Mouse (Mus musculus): Measurements from ENCODE around the gene Gm21976. TPM values are rescaled to one million over a fixed set of nuclear protein-coding genes. Genes with fewer than 3 reads are reported as not detected.

The Gm21976 gene
- total and polyA plus RNA-seq, 2 experiments from 2014 or later = not detected

GRCm38 (mm10) chr13:98308004-98308403, 28.3 kb downstream of the Gm21976 start:
- Histone ChIP-seq H3K4me1 (ENCODE audit: insufficient read depth, low read length) (no peaks in the 10 kb centered on the region), H3K4me2 (ENCODE audit: low read depth, low read length) (no peak overlapping the region), H3K27me3 (ENCODE audit: insufficient read depth, low read length) (no peaks in the 10 kb centered on the region), H3K9me3 (ENCODE audit: low read length) (no peaks in the 10 kb centered on the region), H3K27ac (no peak overlapping the region), H3K9ac (replicated peaks; ENCODE audit: low read length) (no peak overlapping the region), H3K36me3 (ENCODE audit: insufficient read depth, low read length) (peaks cover 37% of the 10 kb centered on the region), H3K4me3 (ENCODE audit: low read length) (no peak overlapping the region)
- 83% methylated on average over 5 of the region's 5 CpGs for WGBS
- TF ChIP-seq CTCF (IDR thresholded peaks at IDR 0.05; ENCODE audit: low read depth) = no peak
- DNase-seq (ENCODE audit: low spot score) (no peak), ATAC-seq (no peak)

DNA sequence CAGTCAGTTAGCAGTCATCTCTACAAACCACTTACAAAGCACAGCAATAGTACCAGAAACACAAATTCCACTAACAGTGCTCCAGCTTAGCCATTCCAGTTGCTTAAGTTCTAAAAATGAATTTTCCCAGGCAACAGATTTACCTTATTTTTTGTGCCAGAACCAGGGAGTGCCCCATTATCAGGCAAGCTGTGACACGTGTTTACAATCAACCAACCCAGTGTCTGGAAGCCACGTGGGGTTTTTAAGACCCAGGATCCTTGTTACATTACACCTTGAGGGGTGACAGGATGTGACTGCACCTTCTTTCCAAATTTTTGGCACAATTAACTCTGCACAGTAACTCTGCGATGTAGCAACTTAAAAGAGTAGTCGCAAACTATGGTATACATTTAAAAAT, 29.0 kb downstream of the Gm21976 start:
- Histone ChIP-seq H3K27me3 (ENCODE audit: insufficient read depth, low read length) (no peaks in the 10 kb centered on the region), H3K9ac (replicated peaks; ENCODE audit: low read length) (no peak overlapping the region), H3K4me1 (ENCODE audit: insufficient read depth, low read length) (no peaks in the 10 kb centered on the region), H3K4me2 (ENCODE audit: low read depth, low read length) (no peak overlapping the region), H3K27ac (no peak overlapping the region), H3K4me3 (ENCODE audit: low read length) (no peak overlapping the region), H3K9me3 (ENCODE audit: low read length) (no peaks in the 10 kb centered on the region), H3K36me3 (ENCODE audit: insufficient read depth, low read length) (peaks cover 45% of the 10 kb centered on the region)
- DNase-seq (ENCODE audit: low spot score) (no peak), ATAC-seq (no peak)
- no peak for TF ChIP-seq CTCF (IDR thresholded peaks at IDR 0.05; ENCODE audit: low read depth)
- WGBS = 82% methylated on average over 4 of the region's 4 CpGs

DNA sequence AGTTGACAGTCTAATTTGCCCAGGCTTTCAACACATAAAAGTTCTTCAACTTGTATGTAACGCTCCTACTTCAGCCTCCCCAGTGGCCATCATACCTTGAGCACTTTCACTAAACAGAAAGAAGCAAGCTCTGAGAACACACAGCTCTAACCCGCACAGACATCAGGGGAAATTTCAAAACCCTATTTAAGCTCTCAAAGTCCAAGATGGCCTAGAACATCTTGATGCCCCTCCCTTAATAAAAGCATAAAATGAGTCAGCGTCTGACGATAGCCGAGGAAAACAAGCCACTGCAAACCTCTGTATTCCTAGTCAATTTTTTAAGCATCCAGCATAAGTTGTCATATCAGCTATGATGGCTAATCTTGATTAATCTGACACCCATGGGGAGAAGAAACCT, 31.9 kb downstream of the Gm21976 start:
- DNase-seq (ENCODE audit: low spot score) (no peak), ATAC-seq (no peak)
- no peak overlapping the region for H3K4me2 ChIP-seq (ENCODE audit: low read depth, low read length)
- no peak overlapping the region for H3K27ac ChIP-seq
- TF ChIP-seq CTCF (IDR thresholded peaks at IDR 0.05; ENCODE audit: low read depth) = no peak
- H3K4me1 ChIP-seq (ENCODE audit: insufficient read depth, low read length) = peaks cover 11% of the 10 kb centered on the region; the same call in 1 of the 2 replicates
- no peak overlapping the region for H3K9ac ChIP-seq (replicated peaks; ENCODE audit: low read length)
- peaks cover 45% of the 10 kb centered on the region for H3K36me3 ChIP-seq (ENCODE audit: insufficient read depth, low read length)
- H3K4me3 ChIP-seq (ENCODE audit: low read length) = no peak overlapping the region
- no peaks in the 10 kb centered on the region for H3K9me3 ChIP-seq (ENCODE audit: low read length)
- H3K27me3 ChIP-seq (ENCODE audit: insufficient read depth, low read length) = no peaks in the 10 kb centered on the region
- WGBS = 90% methylated on average over 5 of the region's 5 CpGs

GRCm38 (mm10) chr13:98313631-98314030, 33.9 kb downstream of the Gm21976 start:
- no peaks in the 10 kb centered on the region for H3K27me3 ChIP-seq (ENCODE audit: insufficient read depth, low read length)
- H3K36me3 ChIP-seq (ENCODE audit: insufficient read depth, low read length) = peaks cover 38% of the 10 kb centered on the region
- ATAC-seq = no peak
- no peaks in the 10 kb centered on the region for H3K9me3 ChIP-seq (ENCODE audit: low read length)
- H3K4me1 ChIP-seq (ENCODE audit: insufficient read depth, low read length) = peaks cover 11% of the 10 kb centered on the region; the same call in 1 of the 2 replicates
- no peak for DNase-seq (ENCODE audit: low spot score)
- H3K27ac ChIP-seq = no peak overlapping the region
- H3K4me3 ChIP-seq (ENCODE audit: low read length) = no peak overlapping the region
- TF ChIP-seq CTCF (IDR thresholded peaks at IDR 0.05; ENCODE audit: low read depth) = no peak
- no peak overlapping the region for H3K4me2 ChIP-seq (ENCODE audit: low read depth, low read length)
- WGBS = 72% methylated on average over 7 of the region's 7 CpGs
- no peak overlapping the region for H3K9ac ChIP-seq (replicated peaks; ENCODE audit: low read length)

DNA sequence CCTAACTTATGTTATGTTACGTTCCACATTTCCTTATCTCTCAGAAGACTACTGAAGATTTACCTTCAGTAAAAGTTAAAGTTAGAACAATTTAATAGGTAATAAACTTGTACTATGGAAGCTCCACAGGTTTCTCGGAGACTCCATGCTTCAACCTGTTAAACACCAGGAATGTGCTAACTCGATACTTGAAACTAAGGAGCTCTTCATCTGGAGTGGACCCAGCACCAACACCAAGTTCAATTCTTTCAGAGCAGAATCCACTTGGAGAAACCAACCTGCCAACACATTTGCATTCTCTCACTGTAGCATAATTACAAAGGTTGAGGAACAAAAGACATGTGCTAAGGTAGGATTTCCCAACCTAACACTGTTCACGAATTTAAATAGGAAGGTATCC, 35.4 kb downstream of the Gm21976 start:
- H3K4me1 ChIP-seq (ENCODE audit: insufficient read depth, low read length) = peaks cover 11% of the 10 kb centered on the region; the same call in 1 of the 2 replicates
- WGBS = 77% methylated on average over 4 of the region's 4 CpGs
- peak overlapping the region; percentile 78; the same call in 1 of the 2 replicates for H3K4me3 ChIP-seq (ENCODE audit: low read length)
- ATAC-seq = no peak
- no peak overlapping the region for H3K9ac ChIP-seq (replicated peaks; ENCODE audit: low read length)
- no peaks in the 10 kb centered on the region for H3K27me3 ChIP-seq (ENCODE audit: insufficient read depth, low read length)
- no peak overlapping the region for H3K27ac ChIP-seq
- H3K36me3 ChIP-seq (ENCODE audit: insufficient read depth, low read length) = peaks cover 30% of the 10 kb centered on the region
- no peak for DNase-seq (ENCODE audit: low spot score)
- no peak for TF ChIP-seq CTCF (IDR thresholded peaks at IDR 0.05; ENCODE audit: low read depth)
- peak overlapping the region; percentile 74 for H3K4me2 ChIP-seq (ENCODE audit: low read depth, low read length)
- no peaks in the 10 kb centered on the region for H3K9me3 ChIP-seq (ENCODE audit: low read length)

DNA sequence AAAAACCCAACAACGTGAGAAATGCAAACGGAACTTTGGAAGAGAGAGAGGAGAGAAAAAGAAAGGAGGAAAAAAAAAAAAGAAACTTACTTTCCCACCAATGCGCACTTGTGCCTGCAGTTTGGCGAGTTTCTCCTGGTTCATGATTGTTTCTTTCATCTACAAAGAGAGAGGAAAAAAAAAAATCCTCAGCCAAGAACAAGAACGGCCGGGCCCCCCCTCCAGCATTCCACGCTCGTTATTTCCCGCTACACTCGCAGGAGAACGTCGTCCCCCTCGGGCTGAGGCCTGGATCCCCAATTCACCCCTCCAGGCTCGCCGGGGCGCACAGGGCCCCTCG, 36.4 kb downstream of the Gm21976 start:
- H3K36me3 ChIP-seq (ENCODE audit: insufficient read depth, low read length) = peaks cover 21% of the 10 kb centered on the region; the same call in 1 of the 2 replicates
- H3K4me1 ChIP-seq (ENCODE audit: insufficient read depth, low read length) = peaks cover 11% of the 10 kb centered on the region; the same call in 1 of the 2 replicates
- H3K9me3 ChIP-seq (ENCODE audit: low read length) = no peaks in the 10 kb centered on the region
- no peaks in the 10 kb centered on the region for H3K27me3 ChIP-seq (ENCODE audit: insufficient read depth, low read length)
- TF ChIP-seq CTCF (IDR thresholded peaks at IDR 0.05; ENCODE audit: low read depth) = no peak
- peak overlapping the region; percentile 74 for H3K4me2 ChIP-seq (ENCODE audit: low read depth, low read length)
- peak overlapping the region; percentile 93 for H3K9ac ChIP-seq (replicated peaks; ENCODE audit: low read length)
- WGBS = 1% methylated on average over 17 of the region's 17 CpGs
- peak overlapping the region; percentile 78 for H3K4me3 ChIP-seq (ENCODE audit: low read length)
- peak overlapping the region; percentile 94 for H3K27ac ChIP-seq
- DNase-seq (ENCODE audit: low spot score) = no peak
- no peak for ATAC-seq

DNA sequence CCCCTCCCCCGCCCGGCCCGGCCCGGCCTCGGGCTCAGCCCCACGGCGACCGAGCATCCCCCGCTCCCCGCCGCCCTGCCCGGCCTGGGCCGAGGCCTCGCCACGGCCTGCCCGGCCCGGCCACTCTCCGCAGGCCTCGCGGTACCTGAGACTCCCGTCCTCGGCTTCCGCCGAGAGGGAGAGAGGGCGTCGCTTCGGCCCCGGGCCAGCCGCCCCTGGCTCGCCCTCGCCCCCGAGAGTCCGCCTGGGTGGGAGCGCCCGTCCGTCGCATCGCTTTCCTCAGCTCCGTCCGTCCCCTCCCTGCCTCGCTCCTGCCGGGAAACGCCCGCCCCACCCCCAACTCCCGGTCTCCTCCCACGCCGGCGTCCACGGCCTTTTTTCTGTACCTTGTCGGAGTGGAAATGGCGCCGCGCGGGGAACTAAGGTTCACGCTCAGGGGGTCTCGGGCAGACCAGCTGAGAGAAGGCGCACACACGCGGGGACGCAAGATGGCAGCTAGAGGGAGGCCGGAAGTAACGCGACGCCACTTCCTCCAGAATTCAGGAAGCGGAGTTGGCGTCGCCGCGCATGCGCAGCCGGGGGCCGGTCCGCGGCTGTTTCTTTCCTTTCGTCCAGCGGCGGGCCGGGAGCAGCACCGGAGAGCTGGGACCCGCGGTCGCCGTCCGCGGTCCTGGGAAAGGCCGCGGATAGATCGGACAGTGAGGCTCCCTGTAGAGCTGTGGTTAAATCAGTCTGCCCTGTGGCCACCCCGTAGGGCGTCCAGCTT, 37.0 kb downstream of the Gm21976 start, which contains the start of gene Btf3:
Gene Btf3, minus strand, starts transcription at position 527 of the 766 bp plus-strand sequence.
- peaks cover 11% of the 10 kb centered on the region; the same call in 1 of the 2 replicates for H3K4me1 ChIP-seq (ENCODE audit: insufficient read depth, low read length)
- peak within 1 kb of the TSS; percentile 93 for H3K9ac ChIP-seq (replicated peaks; ENCODE audit: low read length)
- peak; percentile 97 for ATAC-seq
- H3K36me3 ChIP-seq (ENCODE audit: insufficient read depth, low read length) = peaks cover 15% of the 10 kb centered on the region; the same call in 1 of the 2 replicates
- under 1% methylated on average over 77 of the region's 90 CpGs for WGBS
- TF ChIP-seq CTCF (IDR thresholded peaks at IDR 0.05; ENCODE audit: low read depth) = peak; percentile 14; the same call in 1 of the 2 replicates
- peak within 1 kb of the TSS; percentile 94 for H3K27ac ChIP-seq
- H3K4me3 ChIP-seq (ENCODE audit: low read length) = peak within 1 kb of the TSS; percentile 78
- no peaks in the 10 kb centered on the region for H3K27me3 ChIP-seq (ENCODE audit: insufficient read depth, low read length)
- H3K9me3 ChIP-seq (ENCODE audit: low read length) = no peaks in the 10 kb centered on the region
- H3K4me2 ChIP-seq (ENCODE audit: low read depth, low read length) = peak within 1 kb of the TSS; percentile 74
- DNase-seq (ENCODE audit: low spot score) = peak; percentile 97
